Mouse (Mus musculus): Measurements from ENCODE around the gene Map4k4.

- TF ChIP-seq CTCF (IDR thresholded peaks at IDR 0.05; ENCODE audit: extremely low read depth, insufficient read depth, low read length): no peak
- no peak for TF ChIP-seq POLR2A (IDR thresholded peaks at IDR 0.05; ENCODE audit: extremely low read depth, insufficient read depth, low read length)
Measured at GRCm38 (mm10) chr1:39988841-39989240, 88.1 kb downstream of the Map4k4 start.
